8 mouse cellular contexts compared by ENCODE assay signal in the genomic region with DNA sequence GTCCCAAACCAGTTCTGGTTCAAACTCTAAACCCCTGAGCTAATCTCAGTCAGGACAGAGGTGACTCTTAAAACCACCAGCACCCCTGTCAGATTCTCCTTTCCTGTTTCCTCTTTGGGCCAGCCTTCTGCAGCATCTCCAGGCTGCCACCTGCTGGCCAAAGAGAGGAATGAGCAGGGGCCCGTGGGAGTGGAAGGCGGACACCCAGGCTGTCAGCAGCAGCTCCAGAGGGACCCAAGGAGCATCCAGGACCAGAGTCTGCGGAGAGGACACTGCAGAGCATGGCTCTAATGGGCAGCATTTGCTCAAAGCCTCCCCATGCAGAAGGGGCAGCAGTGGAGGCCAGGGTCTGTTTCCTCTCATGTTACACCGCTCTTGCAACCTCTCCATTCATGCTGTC.
A peak's percentile ranks its signal among the peaks of the same experiment; 100 is the strongest.
DNase-seq lines count a peak whose midpoint lies in the region; ATAC-seq and TF ChIP-seq lines count a peak whose summit lies in the region.

No protein-coding gene starts in this region.

- 30% methylated on average over 4 of the region's 4 CpGs for WGBS in liver, postnatal 0 days (ENCODE audit: insufficient replicate concordance)

- no peaks in the 10 kb centered on the region for H3K9me3 ChIP-seq in liver, postnatal 0 days (ENCODE audit: low read length)

- no peak overlapping the region for H3K27ac ChIP-seq in liver, postnatal 0 days (ENCODE audit: low read depth)

- H3K4me1 ChIP-seq in liver, postnatal 0 days (ENCODE audit: insufficient read depth) = no peaks in the 10 kb centered on the region

- no peak for ATAC-seq in liver, postnatal 0 days

- H3K36me3 ChIP-seq in liver, postnatal 0 days (replicated peaks; ENCODE audit: insufficient read depth, low read length) = no peaks in the 10 kb centered on the region

- no peaks in the 10 kb centered on the region for H3K27me3 ChIP-seq in liver, postnatal 0 days (ENCODE audit: insufficient read depth, low read length)

- no peak overlapping the region for H3K4me3 ChIP-seq in liver, postnatal 0 days (ENCODE audit: low read depth, low read length)

- H3K4me2 ChIP-seq in liver, postnatal 0 days (ENCODE audit: low read depth, low read length) = no peak overlapping the region

- TF ChIP-seq CTCF in liver, postnatal 0 days (IDR thresholded peaks at IDR 0.05; ENCODE audit: low read depth) = peak; percentile 92

- DNase-seq in 3T3-L1 (ENCODE audit: low read depth, low spot score) (peak; percentile 76), WW6 (ENCODE audit: low read depth, low spot score) (peak; percentile 48)
- peak; percentile 57 to 73 for DNase-seq in cerebellum, postnatal 4 days (ENCODE audit: low spot score in 2 of 2)
- peak; percentile 14 to 22 for DNase-seq in gastrocnemius, adult 8-10 months (ENCODE audit: low spot score in 2 of 2)
- peak; percentile 71 to 77 for DNase-seq in kidney, postnatal 25 days
- peak; percentile 68 for DNase-seq in liver, postnatal 0 days
- peak; percentile 8 for DNase-seq in retina, adult 2 months (ENCODE audit: low read depth, low spot score)
- peak; percentile 49 to 52 for DNase-seq in thymus, postnatal 36 days

- no peak for TF ChIP-seq EP300 in liver, postnatal 0 days (IDR thresholded peaks at IDR 0.05; ENCODE audit: low read depth)

- no peak overlapping the region for H3K9ac ChIP-seq in liver, postnatal 0 days (replicated peaks)

Comparison
In these comparisons a context has a peak if more than half of its experiments do, and no peak if none do; other contexts are left out.
1. DNase-seq: peak in every context shown above with its lines; median percentile 76 in 3T3-L1; 74 in kidney, postnatal 25 days; 68 in liver, postnatal 0 days; 65 in cerebellum, postnatal 4 days; 50 in thymus, postnatal 36 days; 48 in WW6; 18 in gastrocnemius, adult 8-10 months; 8 in retina, adult 2 months.